Mouse (Mus musculus): ENCODE data around the gene 1600015I10Rik. TPM values are rescaled to one million over a fixed set of nuclear protein-coding genes. Genes with fewer than 3 reads are reported as not detected.

1600015I10Rik gene
- total RNA-seq (2023), result not detected in 4 replicates

DNA sequence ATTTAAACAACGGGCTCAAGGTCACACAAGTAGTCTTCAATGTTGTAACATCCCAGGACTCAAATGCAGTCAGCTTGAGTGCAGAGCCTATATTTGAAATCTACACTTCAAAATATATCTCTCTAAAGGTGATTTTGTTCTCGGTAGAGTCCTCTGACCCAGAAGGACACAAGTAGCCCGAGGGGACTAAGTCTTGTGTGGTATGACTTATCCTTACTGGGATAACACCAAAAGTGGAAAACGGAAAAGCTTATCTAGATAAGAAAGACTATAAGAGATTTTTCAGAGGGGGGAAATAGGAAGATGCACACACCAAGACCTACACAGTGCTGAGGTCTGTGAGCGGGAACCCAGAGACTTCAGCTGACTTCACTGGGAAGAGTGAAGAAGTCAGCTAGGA is at the start of gene 1600015I10Rik:
Gene 1600015I10Rik, plus strand, starts transcription at position 301 of the 400 bp plus-strand sequence.

DNA sequence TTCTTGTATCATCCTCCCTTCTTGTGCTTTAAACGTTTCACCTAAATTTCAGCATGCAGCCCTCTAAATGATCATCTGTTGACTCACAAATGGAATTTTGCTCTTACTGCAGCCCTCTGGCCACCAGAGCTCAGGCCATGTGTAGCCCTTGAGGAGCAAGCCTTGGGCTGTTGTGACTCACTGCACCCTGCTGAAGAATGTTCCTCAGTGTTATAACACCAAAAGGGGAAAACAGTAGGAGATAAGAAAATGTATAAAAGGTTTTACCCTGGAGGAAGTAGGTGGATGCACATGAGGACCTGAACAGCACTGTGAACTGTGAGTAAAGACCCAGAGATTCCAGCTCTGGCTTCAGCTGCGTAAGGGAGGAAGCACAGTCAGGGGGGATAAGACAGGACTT is 45.0 kb downstream of the 1600015I10Rik start, which contains the start of gene Doxl2:
Gene Doxl2, plus strand, starts transcription at position 301 of the 400 bp plus-strand sequence.

Other genes with a start within 250 kb of the 1600015I10Rik start
- gene Gimap4, start 245.3 kb upstream of the 1600015I10Rik start, total RNA-seq (2023), result 125 to 156 TPM (median 132 TPM) in 4 replicates
- gene Gimap6, start 221.7 kb upstream of the 1600015I10Rik start, total RNA-seq (2023), result 1,215 to 1,315 TPM (median 1,252 TPM) in 4 replicates
- 34.6 to 42.0 TPM (median 40.8 TPM) in 4 replicates for gene Gm28053, start 211.3 kb upstream of the 1600015I10Rik start, total RNA-seq (2023)
- 85.1 to 98.1 TPM (median 90.2 TPM) in 4 replicates for gene Gimap7, start 211.3 kb upstream of the 1600015I10Rik start, total RNA-seq (2023)
- gene Gimap1, start 190.8 kb upstream of the 1600015I10Rik start, total RNA-seq (2023), result 111 to 129 TPM (median 124 TPM) in 4 replicates
- 100 to 107 TPM (median 105 TPM) in 4 replicates for gene Gimap5, start 183.7 kb upstream of the 1600015I10Rik start, total RNA-seq (2023)
- gene Gimap3, start 159.0 kb upstream of the 1600015I10Rik start, total RNA-seq (2023), result 155 to 167 TPM (median 164 TPM) in 4 replicates
- 0.78 to 1.4 TPM (median 1.3 TPM) in 4 replicates for gene Tmem176a, start 89.0 kb upstream of the 1600015I10Rik start, total RNA-seq (2023)
- 1.8 to 3.5 TPM (median 2.7 TPM) in 4 replicates for gene Tmem176b, start 88.4 kb upstream of the 1600015I10Rik start, total RNA-seq (2023)
- gene Aoc1, start 57.0 kb upstream of the 1600015I10Rik start, total RNA-seq (2023), result not detected in 4 replicates
- not detected in 4 replicates for gene Doxl2, start 45.1 kb downstream of the 1600015I10Rik start, total RNA-seq (2023)
- not detected in 4 replicates for gene Svs1, start 57.0 kb downstream of the 1600015I10Rik start, total RNA-seq (2023)
- gene Gpnmb, start 106.7 kb downstream of the 1600015I10Rik start, total RNA-seq (2023), result not detected in 4 replicates
- gene Malsu1, start 143.9 kb downstream of the 1600015I10Rik start, total RNA-seq (2023), result 48.7 to 52.8 TPM (median 51.2 TPM) in 4 replicates

Measured in B cell, adult 62 days (primary cell).